Mouse (Mus musculus) liver, embryonic 14.5 days (tissue): ENCODE data around the gene Sorcs1.

Experiments used
- CTCF ChIP-seq: IDR thresholded peaks from 2 replicates; pipeline ENCODE4 v1.5.1; 2016; ENCODE audit warnings: antibody characterized with exemption, low read depth, control low read depth
- EP300 ChIP-seq: IDR thresholded peaks from 2 replicates; pipeline ENCODE4 v1.6.1; 2016; ENCODE audit warnings: antibody characterized with exemption, low read depth

- no peak for TF ChIP-seq CTCF
- TF ChIP-seq EP300, result no peak
These were observed 92.3 kb downstream of the Sorcs1 start for GRCm38 (mm10) chr19:50586182-50586581.
